Mouse (Mus musculus) gastrocnemius, adult 2 months (tissue): ENCODE data around the gene C2cd5. TPM values are rescaled to one million over a fixed set of nuclear protein-coding genes. Genes with fewer than 3 reads are reported as not detected.

ENCODE experiments used
- DNase-seq: peaks from one replicate; pipeline ENCODE4 v3.0.0; 2022
- H3K27ac ChIP-seq: fragments of 200-600 bp; 2 replicates; pipeline ENCODE4 v1.8.1; 2022; ENCODE audit warnings: mild to moderate bottlenecking
- H3K4me3 ChIP-seq: fragments of 200-600 bp; 2 replicates; pipeline ENCODE4 v1.8.1; 2022; ENCODE audit warnings: mild to moderate bottlenecking, moderate library complexity
- CTCF ChIP-seq: fragments of 200-600 bp; IDR thresholded peaks from 2 replicates; pipeline ENCODE4 v1.8.1; 2022; ENCODE audit warnings: antibody characterized with exemption, mild to moderate bottlenecking, moderate library complexity
- intact Hi-C: fragments of 180-260 bp; cut with DNase I; formaldehyde crosslinking; loops from one replicate; pipeline ENCODE4 v1.15.1; 2025
- total RNA-seq, 2 experiments: library from RNA; stranded (reverse); gene quantifications; 2 replicates each; pipeline ENCODE4 v1.2.3; 2021

Gene C2cd5
- total RNA-seq, 2 experiments from 2014 or later: 6.9 to 11.9 TPM

- DNase-seq: no peak
- TF ChIP-seq CTCF: no peak
- Histone ChIP-seq H3K27ac (no peak overlapping the region), H3K4me3 (no peak overlapping the region)
- intact Hi-C loops: no loop called here
These were observed 127.7 kb downstream of the C2cd5 start for GRCm38 (mm10) chr6:142972205-142972604.

DNA sequence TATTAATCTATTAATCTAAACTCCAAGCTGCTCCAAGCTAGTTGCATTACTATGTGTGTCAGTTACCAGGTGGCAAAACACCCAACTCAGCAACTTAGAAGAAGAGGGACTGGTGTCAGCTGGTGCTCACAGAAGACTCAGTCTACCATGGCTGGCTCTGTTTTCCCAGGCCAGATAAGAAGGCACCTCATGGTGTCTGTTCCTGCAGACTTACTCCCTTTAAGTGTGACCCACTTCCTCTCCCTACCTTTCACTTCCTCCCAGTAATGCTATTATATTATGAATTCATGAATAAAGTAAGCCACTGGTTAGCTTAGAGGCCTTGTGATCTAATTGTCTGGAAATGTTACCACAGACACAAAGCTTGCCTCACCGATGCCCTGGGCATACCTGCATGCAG is 132.5 kb downstream of the C2cd5 start:
- no peak for TF ChIP-seq CTCF
- DNase-seq: no peak
- Histone ChIP-seq H3K4me3 (no peak overlapping the region), H3K27ac (no peak overlapping the region)
- intact Hi-C loops: no loop called here

DNA sequence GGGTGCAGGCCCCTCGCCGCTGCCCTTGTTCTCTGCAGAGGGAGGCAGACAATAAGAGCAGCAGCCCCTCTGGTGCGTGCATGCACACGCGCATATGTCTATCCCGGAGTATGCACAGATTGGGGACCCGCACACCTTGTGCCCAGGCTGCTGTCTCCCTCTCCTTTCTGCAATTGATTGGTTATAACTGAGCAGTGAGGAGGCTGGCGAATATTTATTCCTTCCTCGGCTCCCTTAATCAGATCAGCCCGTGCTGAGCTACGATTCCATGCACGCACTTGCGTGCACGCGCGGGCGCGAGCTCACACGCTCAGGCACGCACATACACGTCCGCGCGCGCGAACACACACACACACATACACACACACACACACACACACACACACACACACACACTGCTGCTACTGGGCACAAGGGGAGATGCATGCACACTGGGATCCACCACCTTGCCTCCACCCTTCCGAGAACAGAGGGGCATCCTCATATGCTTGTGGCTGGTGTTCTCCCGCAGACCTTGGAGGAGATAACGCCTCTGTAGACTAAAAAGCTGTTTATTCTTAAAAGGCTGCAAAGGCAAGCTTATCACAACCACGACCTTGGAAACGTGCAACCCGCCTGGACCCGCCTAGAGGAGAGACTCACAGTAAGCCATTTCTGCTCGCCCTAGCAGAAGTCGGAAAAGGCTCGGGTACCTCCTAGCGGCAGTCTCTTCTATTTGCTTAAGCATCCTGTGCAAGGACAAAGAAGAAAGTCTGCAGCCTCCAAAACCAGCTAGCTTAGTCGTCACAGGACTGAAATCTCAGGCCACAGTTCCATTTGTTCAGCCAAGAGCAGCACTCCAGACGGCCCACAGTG is 135.2 kb downstream of the C2cd5 start:
- H3K4me3 ChIP-seq: peak overlapping the region; percentile 61
- DNase-seq: no peak
- TF ChIP-seq CTCF: peak; percentile 42
- intact Hi-C loops: no loop called here
- H3K27ac ChIP-seq: no peak overlapping the region

- peak within 1 kb of the TSS; percentile 61 for H3K4me3 ChIP-seq
- H3K27ac ChIP-seq: no peak within 1 kb of the TSS
- TF ChIP-seq CTCF: no peak
- no peak for DNase-seq
- intact Hi-C loops: no loop called here
These were observed 135.8 kb downstream of the C2cd5 start, which contains the start of gene St8sia1 for GRCm38 (mm10) chr6:142964076-142964530. Gene St8sia1 (minus strand): TSS chr6:142964452.

DNA sequence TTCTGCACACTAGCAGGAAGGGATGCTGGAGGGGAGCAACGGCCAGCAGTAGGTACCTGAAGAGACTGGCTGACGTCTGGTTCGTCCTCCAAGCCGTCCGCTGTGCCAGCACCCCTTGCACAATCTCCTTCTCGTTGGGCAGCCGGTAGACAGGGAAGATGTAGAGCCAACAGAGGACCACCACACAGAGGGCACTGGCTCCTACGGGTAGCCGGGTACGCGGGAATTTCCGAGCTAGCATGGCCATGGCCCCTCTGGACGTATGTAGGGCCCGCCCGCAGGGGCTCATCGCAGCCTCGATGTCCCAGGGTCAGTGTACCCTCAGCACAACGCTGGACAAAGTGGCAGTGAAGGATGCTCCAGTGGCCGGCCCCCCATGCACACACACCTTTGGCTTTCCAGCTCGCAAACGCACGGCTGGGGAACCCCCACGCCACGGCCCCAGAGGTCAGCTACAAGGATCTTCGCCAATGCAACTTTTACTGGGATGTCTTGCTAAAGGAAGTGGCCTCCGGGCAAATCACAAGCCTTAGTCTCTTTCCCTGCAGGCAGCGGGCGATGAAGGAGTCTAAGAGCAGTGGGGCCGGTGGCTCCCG is 136.4 kb downstream of the C2cd5 start:
- H3K27ac ChIP-seq: no peak overlapping the region
- intact Hi-C loops: no loop called here
- TF ChIP-seq CTCF: no peak
- H3K4me3 ChIP-seq: peak overlapping the region; percentile 61
- no peak for DNase-seq

DNA sequence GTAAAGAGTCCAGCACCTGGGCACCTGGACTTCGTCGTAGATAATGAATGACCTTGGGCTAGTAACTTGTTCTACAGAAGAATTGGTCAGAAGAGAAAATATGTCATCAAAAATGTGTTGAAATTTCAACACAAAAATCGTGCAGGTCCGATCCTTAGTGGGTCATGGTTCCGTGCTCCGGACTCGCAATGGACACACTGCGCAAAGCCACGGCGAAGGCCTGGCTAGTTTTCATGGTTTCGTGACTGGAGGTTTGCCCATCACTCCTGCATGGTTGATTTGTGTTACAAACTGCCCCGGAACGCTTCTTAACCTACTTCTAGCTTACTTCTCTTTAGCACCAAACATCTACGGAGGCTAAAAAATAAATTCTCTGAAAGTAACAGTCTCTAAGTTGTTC is 137.1 kb downstream of the C2cd5 start:
- no peak overlapping the region for H3K27ac ChIP-seq
- intact Hi-C loops: no loop called here
- no peak overlapping the region for H3K4me3 ChIP-seq
- no peak for DNase-seq
- TF ChIP-seq CTCF: no peak

- no peak for TF ChIP-seq CTCF
- Histone ChIP-seq H3K27ac (no peak overlapping the region), H3K4me3 (no peak overlapping the region)
- intact Hi-C loops: no loop called here
- DNase-seq: no peak
These were observed 137.5 kb downstream of the C2cd5 start for GRCm38 (mm10) chr6:142962476-142962875.

- Histone ChIP-seq H3K27ac (no peak overlapping the region), H3K4me3 (no peak overlapping the region)
- no peak for TF ChIP-seq CTCF
- intact Hi-C loops: no loop called here
- no peak for DNase-seq
These were observed 138.1 kb downstream of the C2cd5 start for GRCm38 (mm10) chr6:142961721-142962455.

Other genes starting within 250 kb of the C2cd5 start
- under 1 TPM; 0.11 to 0.23 TPM for gene St8sia1, start 135.7 kb downstream of the C2cd5 start, total RNA-seq
- gene Etnk1, start 67.1 kb upstream of the C2cd5 start, total RNA-seq: 10 to 100 TPM; 15.1 to 21.7 TPM